Mouse (Mus musculus): ENCODE results near the gene Zscan29.

Gene Zscan29

GRCm38 (mm10) chr2:121170980-121171742, at the start of gene Zscan29:
Gene Zscan29 (minus strand): TSS chr2:121171125.
- DNase-seq: peak; percentile 86

DNA sequence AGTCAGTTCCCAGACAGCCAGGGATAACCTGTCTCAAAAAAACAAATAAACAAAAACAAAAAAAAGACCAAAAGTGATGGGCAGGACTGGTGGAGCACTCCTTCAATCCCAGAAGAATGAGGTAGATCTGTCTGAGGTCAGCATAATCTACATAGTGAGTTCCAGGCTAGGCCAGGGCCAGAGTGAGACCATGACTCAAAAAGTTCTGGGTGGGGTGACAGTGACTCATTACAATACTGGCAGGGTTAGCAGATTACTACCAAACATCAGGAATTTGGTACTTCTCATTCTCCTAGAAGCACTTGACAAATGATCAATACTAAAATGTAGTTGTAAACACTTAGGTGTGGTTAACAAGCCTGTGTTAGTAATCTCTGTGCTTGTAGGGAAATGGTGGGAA, 49.1 kb upstream of the Zscan29 start:
- no peak for DNase-seq

- no peak for DNase-seq
Observed at GRCm38 (mm10) chr2:121219177-121219576, 48.3 kb upstream of the Zscan29 start.

DNA sequence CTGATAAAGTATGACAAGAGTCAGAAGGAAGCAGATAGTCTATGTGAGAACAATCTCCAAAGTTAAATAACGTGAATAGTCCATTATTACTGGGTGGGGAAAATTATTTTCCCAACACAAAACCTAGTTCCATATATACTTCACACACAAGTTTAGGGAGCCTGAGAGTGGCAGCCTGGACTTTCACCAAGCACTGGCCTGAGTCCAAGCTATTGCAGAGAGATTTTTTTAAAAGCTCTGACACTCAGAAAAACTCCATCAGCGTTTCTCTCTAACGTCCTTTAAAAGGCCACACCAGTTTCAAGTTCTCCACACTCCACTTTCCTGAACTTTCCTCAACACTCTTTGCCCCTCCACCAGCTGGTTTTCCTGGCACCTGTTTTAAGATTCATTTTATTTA, 43.6 kb upstream of the Zscan29 start:
- DNase-seq: no peak

DNA sequence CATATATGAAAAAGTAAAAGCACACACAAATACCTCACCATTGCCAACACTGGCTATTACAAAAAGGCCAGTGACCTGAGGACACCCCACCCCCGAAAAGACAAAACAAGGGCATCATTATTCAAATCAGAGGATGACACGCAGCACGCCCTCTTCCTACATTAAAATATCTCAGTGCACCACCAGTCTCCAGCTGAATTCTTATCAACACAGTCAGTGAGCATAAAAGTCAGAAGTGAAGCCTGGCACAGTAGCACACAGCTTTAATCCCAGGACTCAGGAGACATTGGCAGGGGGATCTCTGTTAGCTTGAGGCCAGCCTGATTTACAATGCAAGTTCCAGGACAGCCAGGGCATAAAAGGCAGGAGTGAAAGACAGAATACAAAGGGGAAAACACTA, 35.6 kb upstream of the Zscan29 start:
- DNase-seq: no peak

- DNase-seq: no peak
Observed at GRCm38 (mm10) chr2:121204276-121204675, 33.4 kb upstream of the Zscan29 start.

- DNase-seq: peak; percentile 42
Observed at GRCm38 (mm10) chr2:121195466-121195865, 24.5 kb upstream of the Zscan29 start.

DNA sequence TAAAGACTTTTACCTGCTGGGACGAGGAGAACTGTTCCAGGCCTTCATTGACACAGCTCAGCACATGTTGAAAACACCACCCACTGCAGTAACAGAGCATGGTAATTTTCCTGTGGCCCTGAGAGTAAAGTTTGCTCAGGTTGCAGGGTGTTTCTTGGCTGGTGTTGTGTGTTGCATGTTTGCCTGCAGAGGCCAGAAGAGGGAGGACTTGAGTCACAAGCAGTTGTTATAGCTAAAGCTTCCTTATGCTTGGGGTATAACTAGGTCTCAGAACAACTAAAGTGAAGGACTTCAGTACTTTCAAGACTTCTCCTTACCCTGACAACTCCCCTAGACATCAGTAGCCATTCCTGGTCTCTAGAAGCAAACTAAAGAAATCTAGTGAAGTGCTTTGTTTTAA, 17.6 kb upstream of the Zscan29 start:
- no peak for DNase-seq

- no peak for DNase-seq
Observed at GRCm38 (mm10) chr2:121184142-121184541, 13.2 kb upstream of the Zscan29 start.

GRCm38 (mm10) chr2:121183431-121183830, 12.5 kb upstream of the Zscan29 start:
- no peak for DNase-seq

DNA sequence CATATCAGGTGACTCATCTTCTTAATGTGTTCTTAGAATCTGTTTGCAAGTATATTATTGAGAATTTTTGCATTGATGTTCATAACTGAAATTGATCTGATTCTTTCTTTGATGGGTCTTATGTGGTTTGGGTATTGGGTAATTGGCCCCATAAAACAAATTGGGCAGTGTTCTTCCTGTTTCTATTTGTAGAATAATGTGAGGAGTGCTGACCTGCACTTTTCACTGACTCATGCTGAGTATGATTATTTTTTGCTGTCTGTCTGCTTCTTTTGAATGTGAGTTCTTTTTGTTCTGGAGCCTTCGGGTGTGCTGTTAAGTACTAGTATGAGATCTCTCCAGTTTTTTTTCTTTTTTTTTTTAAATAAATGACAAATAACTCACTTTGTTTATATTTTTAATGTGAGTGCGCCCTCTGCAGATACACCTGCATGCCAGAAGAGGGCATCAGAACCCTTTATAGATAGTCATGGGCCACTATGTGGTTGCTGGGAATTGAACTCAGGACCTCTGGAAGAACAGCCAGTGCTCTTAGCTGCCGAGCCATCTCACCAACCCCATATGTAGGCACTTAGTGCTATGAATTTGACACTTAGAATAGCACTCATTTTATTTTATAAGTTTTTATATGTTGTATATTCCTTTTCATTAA, 8.0 kb upstream of the Zscan29 start:
- no peak for DNase-seq

DNA sequence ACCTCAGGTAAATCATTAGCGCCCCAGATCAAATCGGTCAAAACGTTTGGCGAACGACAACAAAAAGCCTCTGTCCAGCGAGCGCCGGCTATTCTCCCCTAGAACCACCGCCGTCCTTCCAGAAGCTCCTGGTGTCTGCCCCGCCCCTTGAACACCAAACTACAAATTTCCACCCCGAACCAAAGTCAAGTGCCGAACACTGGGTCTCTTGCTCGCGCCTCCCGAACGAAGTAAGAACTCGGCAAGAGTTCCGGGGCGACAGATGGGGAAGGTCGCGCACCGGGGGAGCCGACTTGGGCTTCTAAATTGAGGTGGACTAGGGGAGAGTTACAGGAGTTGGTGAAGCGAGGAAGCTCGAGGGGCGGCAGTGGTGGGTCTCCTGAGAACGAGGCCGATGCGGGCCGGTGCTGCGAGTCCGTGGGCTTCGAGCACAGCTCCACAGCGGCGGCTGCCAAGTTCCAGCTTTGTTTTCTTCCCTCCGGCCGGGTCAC, 399 bp downstream of the Zscan29 start, which contains the start of gene Tubgcp4:
TSS of gene Tubgcp4 (plus strand) at position 174 of the 491 bp plus-strand sequence.
- DNase-seq: no peak

DNA sequence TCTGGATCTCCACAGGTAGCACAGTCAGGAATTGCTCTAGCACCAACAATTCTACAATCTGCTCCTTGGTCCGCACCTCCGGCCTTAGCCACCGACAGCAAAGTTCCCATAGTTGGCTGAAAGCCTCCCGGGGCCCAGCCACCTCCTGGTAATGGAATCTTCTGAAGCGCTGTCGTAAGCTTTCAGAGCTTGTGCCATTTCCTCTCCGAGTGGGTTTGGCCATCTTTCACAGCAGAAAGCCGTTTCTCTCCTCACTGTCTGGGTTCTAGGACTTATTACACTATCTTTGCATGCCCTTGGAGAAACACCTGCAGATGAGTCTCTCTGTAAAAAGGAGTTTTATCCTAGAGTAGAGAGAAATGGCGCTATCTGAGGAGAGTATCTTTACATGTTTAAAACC, 1.0 kb downstream of the Zscan29 start:
- DNase-seq: no peak

GRCm38 (mm10) chr2:121169173-121169572, 1.8 kb downstream of the Zscan29 start:
- DNase-seq: no peak

DNA sequence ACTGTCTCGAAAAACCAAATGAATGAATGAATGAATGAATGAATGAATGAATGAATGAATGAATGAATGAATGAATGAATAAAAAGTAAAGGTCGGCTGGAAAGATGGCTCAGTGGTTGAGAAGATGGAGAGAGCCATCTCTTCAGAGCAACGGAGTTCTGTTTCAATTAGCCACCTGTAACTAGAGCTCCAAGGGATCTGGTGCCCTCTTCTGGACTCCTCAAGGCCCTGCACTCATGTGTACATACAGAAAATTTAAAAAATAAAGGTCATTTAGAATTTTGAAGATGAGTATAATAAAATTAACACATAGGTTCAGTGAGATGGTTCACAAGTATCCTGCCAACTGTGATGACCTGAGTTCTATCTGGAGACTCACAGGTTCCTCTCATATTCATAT, 17.8 kb downstream of the Zscan29 start:
- no peak for DNase-seq

GRCm38 (mm10) chr2:121149679-121150078, 21.2 kb downstream of the Zscan29 start:
- DNase-seq: no peak

- no peak for DNase-seq
Observed at GRCm38 (mm10) chr2:121142415-121142814, 28.5 kb downstream of the Zscan29 start.

DNA sequence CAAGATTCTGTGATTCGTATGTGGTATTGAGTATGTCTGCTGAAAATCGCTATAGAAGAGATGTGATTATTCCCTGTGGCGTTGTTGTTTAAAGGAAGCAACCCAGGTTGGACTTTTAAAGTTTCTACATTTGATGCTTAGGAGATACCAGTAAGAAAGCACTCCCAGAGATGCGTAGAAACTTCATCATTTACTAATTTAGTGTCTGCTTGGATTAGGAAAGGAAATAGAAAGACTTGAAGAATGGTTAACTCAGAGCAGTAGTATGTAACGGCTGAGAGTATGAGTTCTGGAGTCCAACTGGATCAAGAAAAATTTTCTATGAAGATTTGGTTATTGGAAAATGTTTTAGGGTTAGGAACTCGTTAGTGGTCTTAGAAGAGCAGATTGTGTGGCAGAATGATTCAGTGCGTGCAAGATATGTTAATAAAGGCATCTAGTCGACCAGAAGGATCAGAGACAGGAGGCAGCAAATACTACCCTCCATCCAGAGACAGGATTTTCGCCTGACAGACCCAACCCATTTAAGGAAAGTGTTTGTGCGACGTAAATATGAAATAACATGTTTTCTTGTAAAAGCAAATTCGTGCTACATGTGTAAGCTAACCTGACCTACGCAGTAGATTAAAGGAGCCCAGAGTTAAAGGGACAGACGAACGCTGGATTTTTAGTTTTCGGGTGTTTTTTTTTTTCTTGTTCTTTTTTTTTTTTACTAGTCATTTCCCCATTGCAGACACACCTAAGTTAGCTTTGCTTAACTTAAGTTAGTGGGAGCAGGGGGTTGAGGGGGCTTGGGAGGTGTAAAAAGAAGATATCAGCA, 29.5 kb downstream of the Zscan29 start:
- no peak for DNase-seq

DNA sequence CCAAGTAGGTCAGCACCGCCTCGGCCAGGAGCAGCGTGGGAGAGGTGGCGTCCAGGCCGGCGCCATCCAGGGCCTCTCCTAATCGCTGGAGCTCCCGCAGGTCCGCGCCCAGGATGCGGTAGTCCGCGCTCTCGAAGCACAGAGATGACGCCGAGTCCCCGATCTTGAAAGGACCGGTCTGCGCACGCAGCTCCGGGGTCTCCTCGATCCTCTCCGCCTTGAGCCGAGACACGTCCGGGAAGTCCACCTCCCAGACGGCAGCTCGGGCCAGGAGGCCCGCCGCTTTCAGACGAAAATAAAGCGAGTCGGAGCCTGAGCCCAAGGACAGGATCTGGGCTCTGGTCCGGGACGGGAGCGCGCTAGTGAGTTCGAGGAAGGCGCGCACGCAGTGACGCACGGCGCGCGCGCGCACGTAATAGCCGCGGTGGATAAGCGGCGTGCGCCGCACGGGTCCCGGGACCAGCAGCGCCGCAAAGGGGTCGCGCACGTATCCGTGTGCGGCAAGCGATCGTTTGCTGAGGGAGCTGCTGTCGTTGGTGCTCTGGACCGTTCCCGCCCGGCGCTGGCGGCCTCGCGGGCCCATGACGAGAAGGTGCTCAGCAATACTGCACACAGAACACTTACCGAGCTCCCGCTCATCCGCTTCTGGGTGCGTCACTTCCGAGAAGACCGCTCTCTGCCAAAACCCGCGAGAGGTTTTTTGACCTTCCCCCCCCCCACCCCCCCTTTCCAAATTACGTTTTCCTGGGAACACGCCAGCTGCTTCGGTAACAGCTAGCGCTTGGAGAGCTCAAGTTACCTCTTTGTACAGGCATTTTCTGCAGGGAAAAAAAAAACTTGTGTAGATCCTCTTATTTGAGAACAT, 30.7 kb downstream of the Zscan29 start, which contains the start of the genes Adal and Lcmt2:
TSS of gene Adal (plus strand) at position 411 of the 865 bp plus-strand sequence.
TSS of gene Lcmt2 (minus strand) at position 636 of the 865 bp plus-strand sequence.
- peak; percentile 94 for DNase-seq

DNA sequence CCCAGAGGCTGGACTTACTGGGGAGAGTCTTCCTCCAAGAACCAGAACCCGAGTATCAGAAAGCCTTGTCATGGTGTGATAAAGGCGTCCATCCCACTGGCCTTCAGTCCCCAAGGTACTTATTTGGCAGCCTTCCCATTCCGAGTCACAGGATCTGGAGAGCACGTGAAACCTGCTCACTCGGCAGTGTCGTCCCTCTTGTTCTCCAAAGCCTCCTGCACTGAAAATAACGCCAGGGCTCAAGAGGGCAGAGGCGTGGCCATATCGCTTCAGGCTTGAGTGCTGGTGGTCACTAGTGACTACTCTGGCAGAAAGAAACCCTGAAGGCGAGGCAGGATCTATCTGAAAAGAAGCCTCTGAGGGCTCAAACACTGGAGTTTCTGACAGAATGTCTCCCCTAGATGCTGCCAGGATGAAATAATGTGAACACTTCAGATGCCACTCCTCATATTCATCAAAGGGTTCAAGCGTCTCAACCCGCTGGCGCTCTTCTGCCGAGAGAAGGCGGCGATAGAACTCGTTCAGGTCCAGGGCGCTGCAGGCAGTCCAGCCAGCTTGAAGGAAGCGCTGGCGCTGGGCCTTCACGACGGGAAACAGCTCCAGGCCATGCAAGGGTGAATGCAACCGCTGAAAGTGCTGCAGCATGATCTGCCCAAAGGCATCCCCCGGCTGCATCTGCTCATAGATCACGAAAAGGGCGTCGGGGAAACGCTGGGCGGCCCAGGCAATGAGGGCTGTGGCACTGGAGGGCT, 31.5 kb downstream of the Zscan29 start:
- DNase-seq: no peak

- no peak for DNase-seq
Observed at GRCm38 (mm10) chr2:121137371-121137770, 33.6 kb downstream of the Zscan29 start.
